Mouse (Mus musculus): ENCODE results near the gene Abcb1a.

DNA sequence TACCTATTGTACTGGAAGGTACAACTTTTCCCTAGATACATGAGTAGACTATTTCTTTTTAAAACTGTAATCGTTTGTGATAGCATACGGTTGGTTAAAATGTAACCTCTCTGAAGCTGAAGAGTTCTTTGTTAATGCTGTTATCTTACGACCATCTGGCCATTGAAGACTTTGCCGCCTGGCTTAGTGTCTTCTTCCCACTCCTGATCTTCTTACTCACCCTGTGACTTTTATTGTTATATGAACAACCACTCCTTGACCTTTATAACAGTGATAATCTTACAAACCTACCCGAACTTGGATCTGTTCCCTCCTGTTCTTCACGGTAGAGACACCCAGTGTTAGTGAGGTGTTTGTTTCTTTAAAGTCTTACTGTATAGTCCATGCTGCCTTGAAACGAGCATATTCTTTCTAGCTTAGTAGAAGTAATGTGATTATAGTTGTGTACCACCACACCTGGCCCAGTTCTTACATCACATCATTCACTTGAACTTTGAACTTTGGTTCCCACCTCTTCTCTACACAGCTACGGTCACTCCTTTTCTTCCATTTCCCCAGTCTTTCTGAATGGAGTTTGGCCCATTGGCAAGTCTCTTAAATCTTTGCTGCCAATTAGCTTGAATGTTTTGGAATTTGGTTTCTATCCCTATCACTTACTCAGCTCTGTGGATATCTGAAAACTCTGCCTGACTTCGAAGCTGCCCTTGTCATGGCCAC lies 8.0 kb downstream of the Abcb1a start:
- no peak for TF ChIP-seq CTCF (IDR thresholded peaks at IDR 0.05)
- TF ChIP-seq EP300 (IDR thresholded peaks at IDR 0.05; ENCODE audit: insufficient read depth, low read depth, low read length): no peak

Measured in heart, adult 2 months (tissue).